Mouse (Mus musculus) erythroblast, embryonic 14.5 days (primary cell): ENCODE data around the gene Prdx1.

ENCODE experiments used
- GATA1 ChIP-seq: IDR thresholded peaks from 2 replicates; pipeline ENCODE4 v1.6.1; 2012; ENCODE audit warnings: low read length, inconsistent platforms, mixed read lengths
- TAL1 ChIP-seq: IDR thresholded peaks from 3 replicates; pipeline ENCODE4 v1.6.1; 2012; ENCODE audit warnings: low read length, inconsistent platforms, mixed read lengths

DNA sequence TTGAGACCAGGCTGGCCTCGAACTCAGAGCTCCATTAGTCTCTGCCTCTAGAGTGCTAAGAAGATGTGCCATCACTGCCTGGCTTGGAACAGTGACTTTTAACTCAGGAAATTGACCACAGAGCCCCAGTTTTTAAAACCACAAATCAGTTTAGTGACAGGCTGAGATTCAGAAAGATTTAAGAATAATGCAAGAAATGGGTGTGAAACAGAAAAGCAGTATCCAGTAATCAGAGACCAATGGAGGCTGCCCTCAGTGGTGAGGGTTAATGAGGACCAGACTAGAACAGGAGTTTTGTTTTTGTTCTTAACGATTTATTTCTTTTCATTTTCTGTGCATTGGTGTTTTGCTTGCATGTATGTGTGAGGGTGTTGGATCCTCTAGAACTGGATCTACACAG lies 679 bp upstream of the Prdx1 start:
- TF ChIP-seq TAL1 = no peak
- TF ChIP-seq GATA1 = no peak
